Mouse (Mus musculus): ENCODE measurements around the gene Adat3.
A peak's percentile ranks its signal among the peaks of the same experiment; 100 is the strongest.
"Not testable (repeated sequence)": the region's sequence is repeated elsewhere in the genome, so short reads cannot be mapped to it uniquely, and the experiment has no call there.

The Adat3 gene

GRCm38 (mm10) chr10:80578131-80578750 is 24.4 kb upstream of the Adat3 start:
- DNase-seq (ENCODE audit: low spot score in 2 of 2): peak; percentile 71 to 78

- no peak for DNase-seq (ENCODE audit: low spot score in 2 of 2)
Measured at GRCm38 (mm10) chr10:80578911-80579310, 23.8 kb upstream of the Adat3 start.

GRCm38 (mm10) chr10:80583047-80583446 is 19.6 kb upstream of the Adat3 start:
- no peak for DNase-seq (ENCODE audit: low spot score in 2 of 2)

GRCm38 (mm10) chr10:80584045-80584488 is 18.6 kb upstream of the Adat3 start:
- DNase-seq (ENCODE audit: low spot score in 2 of 2): no peak

GRCm38 (mm10) chr10:80584642-80585552 is 17.8 kb upstream of the Adat3 start:
- DNase-seq (ENCODE audit: low spot score in 2 of 2): no peak

- DNase-seq (ENCODE audit: low spot score in 2 of 2): no peak
Measured at GRCm38 (mm10) chr10:80585581-80585980, 17.1 kb upstream of the Adat3 start.

- DNase-seq (ENCODE audit: low spot score in 2 of 2): no peak
Measured at GRCm38 (mm10) chr10:80586407-80587304, 16.0 kb upstream of the Adat3 start.

- no peak for DNase-seq (ENCODE audit: low spot score in 2 of 2)
Measured at GRCm38 (mm10) chr10:80587305-80587657, 15.4 kb upstream of the Adat3 start.

GRCm38 (mm10) chr10:80589127-80589878 is 13.4 kb upstream of the Adat3 start:
- no peak for DNase-seq (ENCODE audit: low spot score in 2 of 2)

GRCm38 (mm10) chr10:80589879-80590854 is 12.5 kb upstream of the Adat3 start, which contains the start of gene Abhd17a:
TSS of gene Abhd17a (minus strand) at chr10:80590341.
- peak; percentile 84 to 94 for DNase-seq (ENCODE audit: low spot score in 2 of 2)

GRCm38 (mm10) chr10:80596318-80596717 is 6.4 kb upstream of the Adat3 start:
- no peak for DNase-seq (ENCODE audit: low spot score in 2 of 2)

GRCm38 (mm10) chr10:80603364-80603763 is 684 bp downstream of the Adat3 start:
- no peak for DNase-seq (ENCODE audit: low spot score in 2 of 2)

GRCm38 (mm10) chr10:80604001-80604509 is 1.4 kb downstream of the Adat3 start:
- DNase-seq (ENCODE audit: low spot score in 2 of 2): no peak

GRCm38 (mm10) chr10:80604988-80605387 is 2.3 kb downstream of the Adat3 start:
- DNase-seq (ENCODE audit: low spot score in 2 of 2): no peak

- not testable (repeated sequence) for DNase-seq (ENCODE audit: low spot score in 2 of 2)
Measured at GRCm38 (mm10) chr10:80605721-80606120, 3.0 kb downstream of the Adat3 start, which contains the start of gene Gm49322. TSS of gene Gm49322 (plus strand) at chr10:80606021.

- no peak for DNase-seq (ENCODE audit: low spot score in 2 of 2)
Measured at GRCm38 (mm10) chr10:80606306-80606705, 3.6 kb downstream of the Adat3 start.

- DNase-seq (ENCODE audit: low spot score in 2 of 2): no peak
Measured at GRCm38 (mm10) chr10:80606737-80607350, 4.2 kb downstream of the Adat3 start.

- DNase-seq (ENCODE audit: low spot score in 2 of 2): no peak
Measured at GRCm38 (mm10) chr10:80608435-80608834, 5.8 kb downstream of the Adat3 start.

- no peak for DNase-seq (ENCODE audit: low spot score in 2 of 2)
Measured at GRCm38 (mm10) chr10:80609269-80609924, 6.7 kb downstream of the Adat3 start.

Data from urinary bladder, adult 18-20 months (tissue).